Mouse (Mus musculus) cortical plate, adult 2 months (tissue): Measurements from ENCODE around the gene Sh3bgr.
A peak's percentile ranks its signal among the peaks of the same experiment; 100 is the strongest.

ENCODE experiments used
- CTCF ChIP-seq: fragments of 200-500 bp; IDR thresholded peaks from 2 replicates; pipeline ENCODE4 v1.5.1; 2011; ENCODE audit warnings: mild to moderate bottlenecking, control low read depth, low read length; ENCODE audit not compliant: insufficient read depth; ENCODE audit errors: extremely low read depth
- POLR2A ChIP-seq: fragments of 200-500 bp; IDR thresholded peaks from 2 replicates; pipeline ENCODE4 v1.6.1; 2011; ENCODE audit warnings: mild to moderate bottlenecking, low read length, control low read depth; ENCODE audit not compliant: insufficient read depth; ENCODE audit errors: extremely low read depth

DNA sequence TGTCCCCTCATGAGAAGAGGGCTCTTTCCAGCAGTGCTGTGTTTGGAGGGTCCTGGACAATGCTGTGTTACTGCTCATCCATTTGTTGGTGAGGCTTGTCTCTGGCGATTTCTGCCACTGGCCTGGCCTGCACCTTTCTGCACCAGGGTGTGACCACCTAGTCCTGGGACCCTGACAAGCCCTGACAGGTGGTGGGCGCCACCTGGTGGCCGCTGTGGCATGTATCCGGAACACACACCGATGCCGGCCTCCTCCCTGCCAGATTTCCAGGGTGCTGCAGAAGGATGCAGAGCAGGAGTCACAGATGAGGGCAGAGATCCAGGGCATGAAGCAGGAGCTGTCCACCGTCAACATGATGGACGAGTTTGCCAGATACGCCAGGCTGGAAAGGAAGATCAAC is 48.7 kb upstream of the Sh3bgr start:
- TF ChIP-seq POLR2A (no peak), CTCF (peak; percentile 72)
